Mouse (Mus musculus) kidney, embryonic 16.5 days (tissue): Measurements from ENCODE around the gene Inpp5k. TPM values are rescaled to one million over a fixed set of nuclear protein-coding genes. Genes with fewer than 3 reads are reported as not detected.

ENCODE experiments used
- ATAC-seq: fragments of 200-750 bp; cut with Nextera tagmentation; 2 replicates; pipeline ENCODE4 v1.8.0; 2017; ENCODE audit warnings: moderate TSS enrichment; ENCODE audit not compliant: low FRiP score, low TSS enrichment
- H3K27ac ChIP-seq: fragments of 300-500 bp; sonication (generic); 2 replicates; pipeline ENCODE4 v1.5.1; 2014; ENCODE audit warnings: low read length
- H3K27me3 ChIP-seq: fragments of 300-500 bp; sonication (generic); 2 replicates; pipeline ENCODE4 v1.6.1; 2014; ENCODE audit warnings: low read length, control low read depth, mixed read lengths; ENCODE audit not compliant: insufficient read depth
- H3K36me3 ChIP-seq: fragments of 300-500 bp; sonication (generic); 2 replicates; pipeline ENCODE4 v1.6.1; 2014; ENCODE audit warnings: low read length, control low read depth, mixed read lengths; ENCODE audit not compliant: insufficient read depth
- H3K4me1 ChIP-seq: fragments of 300-500 bp; sonication (generic); 2 replicates; pipeline ENCODE4 v1.6.1; 2014; ENCODE audit warnings: low read length, control low read depth, mixed read lengths; ENCODE audit not compliant: insufficient read depth
- H3K4me2 ChIP-seq: fragments of 300-500 bp; sonication (generic); replicated peaks from 2 replicates; pipeline ENCODE4 v1.6.1; 2014; ENCODE audit warnings: low read depth, low read length
- H3K4me3 ChIP-seq: fragments of 300-500 bp; sonication (generic); 2 replicates; pipeline ENCODE4 v1.5.1; 2014; ENCODE audit warnings: mild to moderate bottlenecking, low read length
- H3K9ac ChIP-seq: fragments of 300-500 bp; sonication (generic); replicated peaks from 2 replicates; pipeline ENCODE4 v1.6.1; 2014; ENCODE audit warnings: low read length
- H3K9me3 ChIP-seq: fragments of 300-500 bp; sonication (generic); 2 replicates; pipeline ENCODE4 v1.6.1; 2016; ENCODE audit warnings: low read length, control low read depth
- WGBS: fragments of 180-500 bp; shearing (Covaris S2); extraction: QIAGEN DNeasy Blood & Tissue Kit; methylation state at CpG from one replicate; pipeline ENCODE4 v1.1.7; 2014; 5-methylcytosine and 5-hydroxymethylcytosine counted together
- polyA plus RNA-seq: library from polyadenylated mRNA; unstranded; fragments of >200 nt; fragmentation: Nextera tagmentation; extraction: Ambion mirVana; gene quantifications from 2 replicates; pipeline ENCODE4 v1.2.1, GENCODE M21; 2015

Inpp5k gene
- polyA plus RNA-seq, 1 experiment from 2014 or later, result 33.2 TPM

GRCm38 (mm10) chr11:75657841-75658240 is 27.1 kb downstream of the Inpp5k start:
- Histone ChIP-seq H3K27me3 (no peaks in the 10 kb centered on the region), H3K9ac (no peak overlapping the region), H3K36me3 (peaks cover 40% of the 10 kb centered on the region), H3K4me1 (peaks cover 39% of the 10 kb centered on the region), H3K4me2 (no peak overlapping the region), H3K27ac (no peak overlapping the region), H3K4me3 (no peak overlapping the region), H3K9me3 (no peaks in the 10 kb centered on the region)
- no peak for ATAC-seq

GRCm38 (mm10) chr11:75658311-75658710 is 27.5 kb downstream of the Inpp5k start:
- Histone ChIP-seq H3K9ac (no peak overlapping the region), H3K9me3 (no peaks in the 10 kb centered on the region), H3K27me3 (no peaks in the 10 kb centered on the region), H3K4me3 (no peak overlapping the region), H3K27ac (no peak overlapping the region), H3K4me2 (no peak overlapping the region), H3K4me1 (peaks cover 34% of the 10 kb centered on the region), H3K36me3 (peaks cover 43% of the 10 kb centered on the region)
- no peak for ATAC-seq
- WGBS, result 92% methylated on average over 13 of the region's 13 CpGs

DNA sequence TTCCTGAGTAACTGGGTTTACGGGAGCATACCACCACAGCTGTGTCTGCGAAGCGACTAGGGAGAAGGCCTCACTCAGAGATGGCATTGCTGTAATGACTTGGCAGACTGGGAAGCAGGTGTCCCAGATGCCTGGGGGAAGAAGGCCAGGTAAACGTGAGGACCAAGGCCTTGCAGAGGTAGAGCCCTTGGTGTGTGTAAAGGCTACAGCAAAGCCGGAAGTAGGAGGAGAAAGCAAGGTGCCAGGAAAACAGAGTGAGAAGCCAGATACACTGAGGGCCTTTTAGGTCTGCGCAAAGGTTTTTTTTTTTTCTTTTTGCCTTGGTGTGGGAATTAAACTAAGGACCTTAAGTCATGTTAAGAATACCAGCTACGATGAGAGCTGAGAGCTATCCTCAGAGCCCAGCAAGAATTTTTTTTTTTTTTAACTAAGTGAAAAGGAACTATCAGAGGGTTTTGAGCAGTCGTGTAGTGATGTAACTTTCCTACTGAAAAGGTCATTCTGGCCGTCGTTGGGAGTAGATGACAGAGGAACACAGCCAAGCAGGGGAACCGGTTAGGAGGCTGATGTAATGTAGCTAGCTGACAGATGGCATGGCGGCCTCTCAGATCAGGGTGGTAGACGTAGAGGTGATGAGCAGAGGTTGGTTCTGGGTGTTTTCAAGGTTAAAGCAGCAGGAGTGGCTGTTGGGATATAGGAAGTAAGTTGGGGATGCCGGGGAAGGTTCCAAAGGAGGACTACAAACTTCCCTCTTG is 28.4 kb downstream of the Inpp5k start:
- peaks cover 29% of the 10 kb centered on the region for H3K4me1 ChIP-seq
- 79% methylated on average over 14 of the region's 14 CpGs for WGBS
- no peak overlapping the region for H3K9ac ChIP-seq
- ATAC-seq, result no peak
- no peak overlapping the region for H3K4me3 ChIP-seq
- H3K9me3 ChIP-seq, result no peaks in the 10 kb centered on the region
- H3K27me3 ChIP-seq, result no peaks in the 10 kb centered on the region
- H3K4me2 ChIP-seq, result no peak overlapping the region
- H3K27ac ChIP-seq, result no peak overlapping the region
- H3K36me3 ChIP-seq, result peaks cover 44% of the 10 kb centered on the region

- peaks cover 50% of the 10 kb centered on the region for H3K36me3 ChIP-seq
- 92% methylated on average over 12 of the region's 12 CpGs for WGBS
- no peak overlapping the region for H3K9ac ChIP-seq
- H3K27me3 ChIP-seq, result no peaks in the 10 kb centered on the region
- no peaks in the 10 kb centered on the region for H3K9me3 ChIP-seq
- no peak overlapping the region for H3K27ac ChIP-seq
- H3K4me2 ChIP-seq, result no peak overlapping the region
- no peak for ATAC-seq
- peaks cover 20% of the 10 kb centered on the region for H3K4me1 ChIP-seq
- H3K4me3 ChIP-seq, result no peak overlapping the region
Observed at GRCm38 (mm10) chr11:75660081-75660590, 29.3 kb downstream of the Inpp5k start.

GRCm38 (mm10) chr11:75660941-75661800 is 30.4 kb downstream of the Inpp5k start:
- H3K4me2 ChIP-seq, result no peak overlapping the region
- no peaks in the 10 kb centered on the region for H3K27me3 ChIP-seq
- H3K36me3 ChIP-seq, result peaks cover 60% of the 10 kb centered on the region
- no peak overlapping the region for H3K4me3 ChIP-seq
- no peak overlapping the region for H3K27ac ChIP-seq
- no peak overlapping the region for H3K9ac ChIP-seq
- H3K4me1 ChIP-seq, result peaks cover 14% of the 10 kb centered on the region
- ATAC-seq, result no peak
- 83% methylated on average over 21 of the region's 21 CpGs for WGBS
- H3K9me3 ChIP-seq, result no peaks in the 10 kb centered on the region

- H3K27me3 ChIP-seq, result no peaks in the 10 kb centered on the region
- H3K9me3 ChIP-seq, result no peaks in the 10 kb centered on the region
- no peak overlapping the region for H3K4me2 ChIP-seq
- ATAC-seq, result no peak
- 91% methylated on average over 7 of the region's 7 CpGs for WGBS
- peaks cover 67% of the 10 kb centered on the region for H3K36me3 ChIP-seq
- H3K27ac ChIP-seq, result no peak overlapping the region
- no peak overlapping the region for H3K9ac ChIP-seq
- no peak overlapping the region for H3K4me3 ChIP-seq
- peaks cover 4% of the 10 kb centered on the region for H3K4me1 ChIP-seq
Observed at GRCm38 (mm10) chr11:75662131-75662530, 31.3 kb downstream of the Inpp5k start.

- peaks cover 71% of the 10 kb centered on the region for H3K36me3 ChIP-seq
- WGBS, result over 99% methylated on average over 6 of the region's 6 CpGs
- no peak overlapping the region for H3K27ac ChIP-seq
- ATAC-seq, result no peak
- H3K9ac ChIP-seq, result no peak overlapping the region
- no peak overlapping the region for H3K4me3 ChIP-seq
- no peaks in the 10 kb centered on the region for H3K27me3 ChIP-seq
- H3K4me2 ChIP-seq, result no peak overlapping the region
- H3K9me3 ChIP-seq, result no peaks in the 10 kb centered on the region
- H3K4me1 ChIP-seq, result no peaks in the 10 kb centered on the region
Observed at GRCm38 (mm10) chr11:75666296-75666695, 35.5 kb downstream of the Inpp5k start.

- H3K27ac ChIP-seq, result no peak overlapping the region
- H3K36me3 ChIP-seq, result peaks cover 68% of the 10 kb centered on the region
- no peaks in the 10 kb centered on the region for H3K27me3 ChIP-seq
- no peak overlapping the region for H3K4me3 ChIP-seq
- ATAC-seq, result no peak
- 89% methylated on average over 3 of the region's 3 CpGs for WGBS
- no peaks in the 10 kb centered on the region for H3K4me1 ChIP-seq
- no peak overlapping the region for H3K4me2 ChIP-seq
- no peaks in the 10 kb centered on the region for H3K9me3 ChIP-seq
- no peak overlapping the region for H3K9ac ChIP-seq
Observed at GRCm38 (mm10) chr11:75668621-75669020, 37.8 kb downstream of the Inpp5k start.

DNA sequence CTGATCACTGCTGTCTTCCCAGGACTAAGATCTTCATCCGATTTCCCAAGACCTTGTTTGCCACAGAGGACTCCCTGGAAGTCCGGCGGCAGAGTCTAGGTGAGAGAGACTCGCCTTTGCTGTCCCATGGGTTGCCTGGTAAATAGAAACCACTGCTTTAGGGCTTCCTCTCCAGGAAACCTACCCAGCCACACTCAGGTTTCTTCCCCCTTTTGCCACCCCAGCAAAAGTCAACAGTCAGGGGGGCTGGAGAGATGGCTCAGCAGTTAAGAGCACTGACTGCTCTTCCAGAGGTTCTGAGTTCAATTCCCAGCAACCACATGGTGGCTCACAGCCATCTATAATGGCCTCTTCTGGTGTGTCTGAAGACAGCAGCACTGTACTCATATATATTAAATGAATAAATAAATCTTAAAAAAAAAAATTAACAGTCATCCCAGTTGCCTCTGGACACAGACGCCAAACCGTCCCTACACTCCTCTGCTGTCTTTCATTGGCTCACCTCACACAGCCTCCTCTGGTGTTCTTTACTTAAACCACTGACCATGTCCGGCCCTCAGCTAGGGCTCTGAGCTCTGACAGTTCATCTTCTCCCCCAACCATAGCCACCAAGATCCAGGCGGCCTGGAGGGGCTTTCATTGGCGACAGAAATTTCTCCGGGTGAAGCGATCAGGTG is 38.5 kb downstream of the Inpp5k start:
- no peak overlapping the region for H3K4me3 ChIP-seq
- no peaks in the 10 kb centered on the region for H3K9me3 ChIP-seq
- H3K27me3 ChIP-seq, result no peaks in the 10 kb centered on the region
- peaks cover 65% of the 10 kb centered on the region for H3K36me3 ChIP-seq
- H3K4me2 ChIP-seq, result no peak overlapping the region
- H3K27ac ChIP-seq, result no peak overlapping the region
- no peak overlapping the region for H3K9ac ChIP-seq
- no peak for ATAC-seq
- 84% methylated on average over 11 of the region's 11 CpGs for WGBS
- no peaks in the 10 kb centered on the region for H3K4me1 ChIP-seq
